Mouse (Mus musculus) heart, postnatal 0 days (tissue): ENCODE measurements around the gene Gpatch1. TPM values are rescaled to one million over a fixed set of nuclear protein-coding genes. Genes with fewer than 3 reads are reported as not detected.
A peak's percentile ranks its signal among the peaks of the same experiment; 100 is the strongest.

Experiments
- ATAC-seq: fragments of 200-750 bp; cut with Nextera tagmentation; 2 replicates; pipeline ENCODE4 v1.8.0; 2017; ENCODE audit warnings: low read depth, moderate number of reproducible peaks, moderate library complexity; ENCODE audit not compliant: insufficient read depth
- DNase-seq: peaks from one replicate; pipeline ENCODE4 v3.0.0-alpha.2; 2016; ENCODE audit warnings: low spot score
- H3K27ac ChIP-seq: fragments of 300-500 bp; sonication (generic); 2 replicates; pipeline ENCODE4 v1.5.1; 2014; ENCODE audit warnings: low read depth, mild to moderate bottlenecking
- H3K27me3 ChIP-seq: fragments of 300-500 bp; sonication (generic); 2 replicates; pipeline ENCODE4 v1.6.1; 2014; ENCODE audit warnings: low read length, mixed read lengths; ENCODE audit not compliant: control insufficient read depth, insufficient read depth
- H3K36me3 ChIP-seq: fragments of 300-500 bp; sonication (generic); replicated peaks from 2 replicates; pipeline ENCODE4 v1.6.1; 2014; ENCODE audit warnings: low read length, mixed read lengths; ENCODE audit not compliant: control insufficient read depth, insufficient read depth
- H3K4me1 ChIP-seq: fragments of 300-500 bp; sonication (generic); 2 replicates; pipeline ENCODE4 v1.6.1; 2014; ENCODE audit warnings: antibody characterized with exemption; ENCODE audit not compliant: control insufficient read depth, insufficient read depth
- H3K4me2 ChIP-seq: fragments of 300-500 bp; sonication (generic); 2 replicates; pipeline ENCODE4 v1.6.1; 2014; ENCODE audit warnings: low read depth, mild to moderate bottlenecking, low read length, moderate library complexity
- H3K4me3 ChIP-seq: fragments of 300-500 bp; sonication (generic); 2 replicates; pipeline ENCODE4 v1.5.1; 2014; ENCODE audit warnings: low read depth, low read length
- H3K9ac ChIP-seq: fragments of 300-500 bp; sonication (generic); replicated peaks from 2 replicates; pipeline ENCODE4 v1.6.1; 2014; ENCODE audit warnings: low read depth, low read length, mixed read lengths
- H3K9me3 ChIP-seq: fragments of 300-500 bp; sonication (generic); replicated peaks from 2 replicates; pipeline ENCODE4 v1.6.1; 2016; ENCODE audit warnings: low read length; ENCODE audit not compliant: control insufficient read depth
- CTCF ChIP-seq: IDR thresholded peaks from 2 replicates; pipeline ENCODE4 v1.5.1; 2016; ENCODE audit warnings: antibody characterized with exemption, control low read depth, low read depth
- EP300 ChIP-seq: IDR thresholded peaks from 2 replicates; pipeline ENCODE4 v1.6.1; 2016; ENCODE audit warnings: antibody characterized with exemption, low read depth
- WGBS: fragments of 180-500 bp; shearing (Covaris S2); extraction: QIAGEN DNeasy Blood & Tissue Kit; methylation state at CpG from one replicate; pipeline ENCODE4 v1.1.7; 2014; 5-methylcytosine and 5-hydroxymethylcytosine counted together
- polyA plus RNA-seq: library from polyadenylated mRNA; unstranded; fragments of >200 nt; fragmentation: Nextera tagmentation; extraction: Ambion mirVana; gene quantifications from 2 replicates; pipeline ENCODE4 v1.2.1, GENCODE M21; 2015
- total RNA-seq: library from RNA; depleted of rRNA; stranded (reverse); fragments of >200 nt; gene quantifications from 2 replicates; pipeline ENCODE4 v1.2.3, GENCODE M21; 2014; ENCODE audit warnings: low replicate concordance

The Gpatch1 gene
- total and polyA plus RNA-seq, 2 experiments from 2014 or later: 2.1 to 9.5 TPM

DNA sequence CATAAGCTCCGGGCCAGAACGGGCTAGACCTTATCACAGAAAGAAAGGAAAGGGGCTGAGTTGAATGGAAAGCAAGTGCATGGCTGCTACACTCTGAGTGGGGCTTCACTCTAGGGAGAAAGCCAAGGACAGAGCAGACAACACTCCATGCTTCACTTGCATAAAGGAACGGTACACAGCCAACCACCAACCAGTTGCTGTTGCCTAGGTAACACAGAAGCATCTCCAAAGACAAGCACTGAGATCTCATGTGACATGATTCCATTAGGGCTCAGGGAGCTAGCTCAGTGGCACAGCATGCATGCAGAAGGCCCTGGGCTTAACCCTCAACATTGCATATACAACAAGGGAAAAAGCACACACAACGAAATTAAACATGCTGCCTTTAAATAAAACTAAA is 40.8 kb downstream of the Gpatch1 start:
- H3K9ac ChIP-seq: no peak overlapping the region
- 77% methylated on average over 4 of the region's 4 CpGs for WGBS
- ATAC-seq (no peak), DNase-seq (no peak)
- H3K27me3 ChIP-seq: no peaks in the 10 kb centered on the region
- peaks cover 24% of the 10 kb centered on the region for H3K9me3 ChIP-seq
- peaks cover 59% of the 10 kb centered on the region for H3K36me3 ChIP-seq
- H3K4me1 ChIP-seq: no peaks in the 10 kb centered on the region
- no peak overlapping the region for H3K4me2 ChIP-seq
- no peak overlapping the region for H3K4me3 ChIP-seq
- no peak for TF ChIP-seq EP300
- no peak for TF ChIP-seq CTCF
- H3K27ac ChIP-seq: no peak overlapping the region

DNA sequence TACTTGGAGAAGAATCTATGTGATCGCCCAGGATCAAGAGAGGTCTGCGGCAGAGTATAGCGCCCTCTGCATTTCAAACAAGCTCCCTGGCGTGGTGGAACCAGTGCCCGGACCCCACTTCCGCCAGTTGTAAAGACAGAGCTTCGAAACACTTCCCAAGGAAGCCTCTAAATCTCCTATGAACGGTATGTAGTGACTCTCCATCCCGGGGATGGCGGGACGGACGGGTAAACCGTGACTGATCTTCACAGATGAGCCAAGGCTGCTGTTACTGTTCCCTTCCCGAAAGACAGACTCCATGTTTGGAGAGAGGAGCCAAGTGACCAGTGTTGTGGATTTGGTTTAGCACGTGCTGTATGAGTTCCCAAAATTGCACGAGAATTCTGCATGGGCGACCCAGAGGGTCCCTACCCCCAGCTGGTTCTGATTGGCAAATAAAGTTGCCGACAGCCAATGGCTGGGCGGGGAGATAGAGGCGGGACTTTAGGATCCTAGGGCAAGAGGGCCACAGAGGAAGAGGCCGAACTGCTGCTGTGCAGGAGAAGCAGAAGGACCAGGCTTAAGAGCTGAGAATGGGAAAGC is 48.7 kb downstream of the Gpatch1 start:
- Histone ChIP-seq H3K4me1 (0 out of 2 replicates have a peak, but pooled peaks cover 6% of the 10 kb centered on the region), H3K9me3 (0 out of 2 replicates have a peak, but pooled peaks cover 3% of the 10 kb centered on the region), H3K27me3 (no peaks in the 10 kb centered on the region), H3K36me3 (no peaks in the 10 kb centered on the region), H3K9ac (peak overlapping the region; percentile 35; the same call in 1 of the 2 replicates), H3K27ac (no peak overlapping the region), H3K4me3 (peak overlapping the region; percentile 40), H3K4me2 (peak overlapping the region; percentile 68)
- ATAC-seq: peak; percentile 75
- TF ChIP-seq EP300 (no peak), CTCF (peak; percentile 35)
- 6% methylated on average over 21 of the region's 21 CpGs for WGBS
- DNase-seq: peak; percentile 29

DNA sequence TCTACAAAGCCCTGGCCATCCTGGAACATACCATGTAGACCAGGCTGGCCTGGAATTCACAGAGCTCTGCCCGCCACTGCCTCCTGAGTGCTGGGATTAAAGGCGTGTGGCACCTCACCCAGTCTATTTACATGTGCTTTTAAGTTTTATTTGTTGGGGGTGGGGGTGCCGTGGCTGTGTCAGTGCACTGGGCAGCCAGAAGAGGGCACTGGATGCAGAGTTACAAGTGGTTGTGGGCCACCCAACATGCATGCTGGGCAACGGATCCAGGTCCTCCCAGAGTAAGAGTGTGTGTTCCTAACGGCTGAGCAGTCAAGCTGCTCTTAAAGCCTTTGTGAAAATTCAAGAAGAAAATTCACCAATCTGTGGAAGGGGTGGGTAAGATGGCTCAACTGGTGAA is 50.4 kb downstream of the Gpatch1 start:
- H3K27ac ChIP-seq: no peak overlapping the region
- no peak overlapping the region for H3K4me2 ChIP-seq
- H3K4me1 ChIP-seq: 0 out of 2 replicates have a peak, but pooled peaks cover 6% of the 10 kb centered on the region

DNA sequence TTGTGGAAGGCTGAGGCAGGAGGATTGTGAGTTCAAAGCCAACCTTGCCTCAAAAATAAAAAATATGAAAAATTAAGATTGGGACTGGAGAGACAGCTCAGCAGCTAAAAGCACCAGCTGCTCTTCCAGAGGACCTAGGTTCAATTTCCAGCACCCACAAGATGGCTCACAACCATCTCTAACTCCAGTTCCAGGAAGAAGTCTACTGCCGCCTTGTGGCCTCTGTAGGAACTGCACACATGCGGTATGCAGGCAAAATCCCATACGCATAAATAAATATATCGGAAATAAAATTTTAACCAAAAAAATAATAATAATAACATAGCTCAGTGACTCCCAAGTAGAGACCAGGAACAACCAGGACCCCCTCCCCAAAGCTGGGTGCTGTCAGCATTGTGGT is 51.6 kb downstream of the Gpatch1 start:
- Histone ChIP-seq H3K27me3 (no peaks in the 10 kb centered on the region), H3K27ac (no peak overlapping the region), H3K9ac (no peak overlapping the region), H3K4me3 (no peak overlapping the region), H3K36me3 (no peaks in the 10 kb centered on the region), H3K4me1 (0 out of 2 replicates have a peak, but pooled peaks cover 6% of the 10 kb centered on the region), H3K9me3 (no peaks in the 10 kb centered on the region), H3K4me2 (no peak overlapping the region)
- 73% methylated on average over 4 of the region's 4 CpGs for WGBS
- TF ChIP-seq EP300 (no peak), CTCF (peak; percentile 19; the same call in 1 of the 2 replicates)
- DNase-seq: no peak
- no peak for ATAC-seq

More for the DNA sequence above, 50.4 kb downstream of the Gpatch1 start:
- no peak for TF ChIP-seq EP300
- 0 out of 2 replicates have a peak, but pooled peaks have one; percentile 7 for TF ChIP-seq CTCF
- 77% methylated on average over 5 of the region's 5 CpGs for WGBS
- no peak for DNase-seq
- Histone ChIP-seq H3K27me3 (no peaks in the 10 kb centered on the region), H3K9ac (no peak overlapping the region), H3K9me3 (no peaks in the 10 kb centered on the region), H3K36me3 (no peaks in the 10 kb centered on the region), H3K4me3 (no peak overlapping the region)
- ATAC-seq: no peak

DNA sequence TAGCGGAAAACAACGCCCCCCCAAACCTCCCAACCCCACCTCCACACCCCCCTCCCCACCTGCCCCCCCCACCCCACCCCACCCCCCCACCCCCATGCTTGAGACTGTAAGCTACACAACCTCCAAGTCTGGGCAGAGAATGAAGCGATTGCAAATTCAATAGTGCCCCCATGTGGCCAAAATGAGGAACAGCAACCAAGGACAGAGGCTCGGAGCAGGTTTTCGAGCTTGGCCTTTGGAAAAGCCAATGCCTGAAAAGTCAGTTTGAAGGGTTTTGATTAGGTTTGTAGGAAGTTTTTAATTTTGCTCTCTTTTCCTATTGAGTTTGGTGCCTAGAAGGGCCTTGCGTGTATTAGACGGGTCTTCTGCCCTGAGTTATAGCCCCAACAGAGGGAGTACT is 53.5 kb downstream of the Gpatch1 start:
- Histone ChIP-seq H3K4me2 (no peak overlapping the region), H3K27ac (no peak overlapping the region), H3K4me1 (0 out of 2 replicates have a peak, but pooled peaks cover 4% of the 10 kb centered on the region), H3K27me3 (no peaks in the 10 kb centered on the region), H3K9ac (no peak overlapping the region), H3K36me3 (no peaks in the 10 kb centered on the region), H3K4me3 (no peak overlapping the region), H3K9me3 (no peaks in the 10 kb centered on the region)
- ATAC-seq (no peak), DNase-seq (peak; percentile 47)
- TF ChIP-seq CTCF (peak; percentile 70), EP300 (no peak)
- WGBS: 5% methylated on average over 7 of the region's 7 CpGs
